Mouse (Mus musculus): ENCODE results near the gene Cul3.
"Not testable (repeated sequence)": the region's sequence is repeated elsewhere in the genome, so short reads cannot be mapped to it uniquely, and the experiment has no call there.

The Cul3 gene

GRCm38 (mm10) chr1:80340436-80341376 is at the start of gene Cul3:
TSS of gene Cul3 (minus strand) at chr1:80340480.
- DNase-seq (ENCODE audit: low read depth, low spot score) = peak; percentile 88

- DNase-seq (ENCODE audit: low read depth, low spot score) = no peak
Measured at GRCm38 (mm10) chr1:80389518-80389917, 49.2 kb upstream of the Cul3 start.

GRCm38 (mm10) chr1:80383613-80384589 is 43.6 kb upstream of the Cul3 start:
- no peak for DNase-seq (ENCODE audit: low read depth, low spot score)

- DNase-seq (ENCODE audit: low read depth, low spot score) = no peak
Measured at GRCm38 (mm10) chr1:80382928-80383327, 42.6 kb upstream of the Cul3 start.

- DNase-seq (ENCODE audit: low read depth, low spot score) = no peak
Measured at GRCm38 (mm10) chr1:80381302-80381701, 41.0 kb upstream of the Cul3 start.

- no peak for DNase-seq (ENCODE audit: low read depth, low spot score)
Measured at GRCm38 (mm10) chr1:80372010-80372409, 31.7 kb upstream of the Cul3 start.

GRCm38 (mm10) chr1:80371189-80371889 is 31.1 kb upstream of the Cul3 start:
- DNase-seq (ENCODE audit: low read depth, low spot score) = no peak

GRCm38 (mm10) chr1:80363486-80363885 is 23.2 kb upstream of the Cul3 start:
- no peak for DNase-seq (ENCODE audit: low read depth, low spot score)

GRCm38 (mm10) chr1:80362946-80363345 is 22.7 kb upstream of the Cul3 start:
- no peak for DNase-seq (ENCODE audit: low read depth, low spot score)

- no peak for DNase-seq (ENCODE audit: low read depth, low spot score)
Measured at GRCm38 (mm10) chr1:80362400-80362799, 22.1 kb upstream of the Cul3 start.

- not testable (repeated sequence) for DNase-seq (ENCODE audit: low read depth, low spot score)
Measured at GRCm38 (mm10) chr1:80361771-80362170, 21.5 kb upstream of the Cul3 start.

- DNase-seq (ENCODE audit: low read depth, low spot score) = no peak
Measured at GRCm38 (mm10) chr1:80360038-80360608, 19.8 kb upstream of the Cul3 start.

- no peak for DNase-seq (ENCODE audit: low read depth, low spot score)
Measured at GRCm38 (mm10) chr1:80340061-80340435, 232 bp downstream of the Cul3 start.

- DNase-seq (ENCODE audit: low read depth, low spot score) = peak; percentile 59
Measured at GRCm38 (mm10) chr1:80339425-80340021, 757 bp downstream of the Cul3 start.

GRCm38 (mm10) chr1:80338398-80338797 is 1.9 kb downstream of the Cul3 start:
- no peak for DNase-seq (ENCODE audit: low read depth, low spot score)

GRCm38 (mm10) chr1:80335726-80336368 is 4.4 kb downstream of the Cul3 start:
- DNase-seq (ENCODE audit: low read depth, low spot score) = no peak

- DNase-seq (ENCODE audit: low read depth, low spot score) = no peak
Measured at GRCm38 (mm10) chr1:80335118-80335517, 5.2 kb downstream of the Cul3 start.

GRCm38 (mm10) chr1:80330970-80331369 is 9.3 kb downstream of the Cul3 start:
- no peak for DNase-seq (ENCODE audit: low read depth, low spot score)

GRCm38 (mm10) chr1:80325761-80326160 is 14.5 kb downstream of the Cul3 start:
- DNase-seq (ENCODE audit: low read depth, low spot score) = no peak

GRCm38 (mm10) chr1:80324370-80324769 is 15.9 kb downstream of the Cul3 start:
- DNase-seq (ENCODE audit: low read depth, low spot score) = no peak
